Mouse (Mus musculus): ENCODE measurements at regions not wholly inside any gene's neighbourhood (a gene's known extent, or its start where the extent isn't known, plus 50 kb on each side); places are given as distances from the start of the nearest gene placed in this dataset.
A peak's percentile ranks its signal among the peaks of the same experiment; 100 is the strongest.

DNA sequence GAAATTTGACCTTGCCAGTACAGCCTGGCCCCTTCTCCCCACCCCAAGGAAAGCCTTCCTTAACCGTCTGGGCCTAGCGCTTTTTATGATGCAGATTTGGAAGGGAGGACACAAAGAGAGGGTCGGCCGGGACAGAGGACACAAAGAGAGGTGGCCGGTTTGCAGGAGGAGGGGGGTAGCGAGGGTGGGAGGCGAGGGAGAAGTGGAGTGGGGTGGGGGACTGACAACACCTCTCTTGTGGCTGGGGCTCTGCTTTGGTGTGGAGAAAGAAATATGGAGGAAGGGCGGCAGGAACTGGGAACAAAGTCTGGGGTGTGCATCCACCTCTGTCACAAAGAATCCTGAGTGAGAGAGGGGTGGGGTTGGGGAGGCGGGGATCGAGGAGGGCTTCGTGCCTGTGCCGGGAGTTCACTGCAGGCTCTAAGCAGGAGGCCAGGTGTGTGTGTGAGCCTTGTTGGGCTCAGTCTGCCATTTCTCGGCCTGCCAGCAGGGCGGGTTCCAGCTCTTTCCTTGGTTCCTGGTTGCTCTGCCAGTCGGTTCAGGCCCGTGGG lies 330.4 kb upstream of the Dio3 start:
- no peak for ATAC-seq (ENCODE audit: insufficient number of reproducible peaks, low FRiP score, low TSS enrichment)

- no peak for ATAC-seq (ENCODE audit: insufficient number of reproducible peaks, low FRiP score, low TSS enrichment)
Measured at GRCm38 (mm10) chr12:109949231-109949965, 329.5 kb upstream of the Dio3 start.

DNA sequence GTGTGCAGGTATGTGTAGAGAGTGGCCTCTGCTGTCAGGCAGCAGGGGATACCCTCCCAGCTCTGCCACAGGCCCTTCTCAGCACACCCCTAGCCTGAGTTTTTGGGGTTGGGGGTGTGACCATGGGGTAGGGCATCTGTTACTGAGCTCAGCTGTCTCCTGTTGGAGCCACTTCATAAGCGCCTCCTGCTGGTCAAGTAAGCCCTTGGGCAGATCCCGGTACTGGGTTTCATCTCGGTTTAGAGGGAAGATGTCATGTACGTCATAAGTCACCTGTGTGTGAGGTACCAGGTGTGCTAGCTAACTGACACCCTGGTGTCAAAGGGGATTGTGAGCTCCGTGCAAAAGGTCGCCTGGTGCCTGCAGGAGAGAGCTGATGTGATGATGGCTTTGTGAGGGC lies 328.2 kb upstream of the Dio3 start:
- no peak for ATAC-seq (ENCODE audit: insufficient number of reproducible peaks, low FRiP score, low TSS enrichment)

DNA sequence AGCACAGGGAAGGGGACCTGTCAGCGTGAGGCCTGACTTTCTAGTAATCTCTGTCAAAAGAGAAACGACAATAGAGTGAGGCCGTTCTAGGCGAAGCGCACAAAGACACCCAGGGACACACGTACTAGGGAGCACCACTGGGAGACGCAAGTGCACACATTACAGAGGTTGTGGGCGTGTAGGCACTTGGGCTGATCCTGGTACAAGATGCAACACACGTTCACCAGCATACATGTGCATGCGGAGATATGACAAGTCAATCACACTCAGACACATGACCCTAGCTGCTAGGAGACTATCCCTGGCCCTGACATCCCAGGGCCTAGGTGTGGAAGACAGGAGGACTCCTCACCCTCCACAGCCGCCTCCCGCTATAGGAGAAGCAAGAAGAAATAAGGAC lies 327.4 kb upstream of the Dio3 start:
- no peak for ATAC-seq (ENCODE audit: insufficient number of reproducible peaks, low FRiP score, low TSS enrichment)

DNA sequence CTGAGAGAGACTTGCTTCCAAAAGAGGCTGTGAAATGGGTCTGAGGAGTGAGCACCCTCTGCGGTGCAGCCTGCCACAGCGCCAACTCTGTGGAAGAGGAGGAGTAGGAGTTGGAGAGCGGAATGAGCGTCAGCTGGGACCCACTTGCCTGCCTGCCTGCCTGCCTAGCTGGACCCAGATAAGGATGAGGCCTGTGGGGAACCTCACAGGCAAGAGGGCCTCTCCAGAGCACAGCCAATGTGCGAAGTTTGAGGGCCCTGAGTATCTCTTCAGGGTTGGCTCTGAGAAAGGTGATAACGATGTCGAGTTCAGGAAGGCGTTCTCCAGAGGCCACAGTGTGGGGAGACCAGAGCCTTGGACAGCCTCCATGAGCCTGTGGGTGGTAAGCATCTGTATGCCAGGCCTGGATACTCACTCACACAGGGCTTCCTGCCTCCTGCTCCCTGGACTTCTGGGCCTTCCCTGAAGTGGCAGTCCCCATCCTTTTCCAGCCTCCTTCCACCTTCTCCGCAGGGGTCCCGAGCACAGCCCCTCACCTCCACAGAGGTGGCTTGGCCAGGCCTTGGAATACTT lies 326.9 kb upstream of the Dio3 start:
- ATAC-seq (ENCODE audit: insufficient number of reproducible peaks, low FRiP score, low TSS enrichment) = no peak

DNA sequence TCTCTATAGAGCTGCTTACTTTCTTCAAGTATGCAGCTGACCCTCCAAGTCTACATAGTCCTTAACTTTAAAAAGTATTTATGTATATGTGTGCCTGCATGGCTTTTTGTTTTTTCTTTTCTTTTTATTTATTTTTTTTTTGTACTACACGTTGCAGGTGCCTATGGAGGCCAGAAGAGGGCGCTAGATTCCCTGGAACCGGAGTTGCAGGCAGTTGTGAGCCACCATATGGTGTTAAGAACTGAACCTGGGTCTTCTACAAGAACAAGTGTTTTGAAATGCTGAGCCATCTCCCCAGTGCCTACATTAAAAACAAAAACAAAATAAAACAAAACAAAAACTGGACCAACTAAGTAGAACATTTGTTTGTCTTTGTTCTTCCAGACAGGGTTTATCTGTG lies 325.9 kb upstream of the Dio3 start:
- no peak for ATAC-seq (ENCODE audit: insufficient number of reproducible peaks, low FRiP score, low TSS enrichment)

DNA sequence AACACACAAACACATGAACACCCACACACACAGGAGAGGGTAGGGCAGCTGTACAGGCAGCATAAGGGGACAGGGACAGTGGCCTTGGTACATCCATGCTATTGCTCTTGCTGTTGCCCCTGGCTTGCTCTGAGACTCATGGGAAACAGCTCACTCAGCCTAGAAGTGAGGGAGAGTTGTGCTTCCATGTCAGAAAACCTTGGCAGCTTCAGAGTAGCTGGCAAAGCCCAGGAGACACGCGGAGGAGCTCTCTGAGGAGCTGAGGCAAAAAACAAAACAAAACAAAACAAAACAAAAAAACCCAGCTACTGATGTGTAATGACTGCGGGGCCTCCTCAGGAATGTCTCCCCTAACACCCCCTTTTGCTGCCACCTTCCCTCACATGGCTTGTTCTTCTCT lies 321.6 kb upstream of the Dio3 start:
- ATAC-seq (ENCODE audit: insufficient number of reproducible peaks, low FRiP score, low TSS enrichment) = no peak

DNA sequence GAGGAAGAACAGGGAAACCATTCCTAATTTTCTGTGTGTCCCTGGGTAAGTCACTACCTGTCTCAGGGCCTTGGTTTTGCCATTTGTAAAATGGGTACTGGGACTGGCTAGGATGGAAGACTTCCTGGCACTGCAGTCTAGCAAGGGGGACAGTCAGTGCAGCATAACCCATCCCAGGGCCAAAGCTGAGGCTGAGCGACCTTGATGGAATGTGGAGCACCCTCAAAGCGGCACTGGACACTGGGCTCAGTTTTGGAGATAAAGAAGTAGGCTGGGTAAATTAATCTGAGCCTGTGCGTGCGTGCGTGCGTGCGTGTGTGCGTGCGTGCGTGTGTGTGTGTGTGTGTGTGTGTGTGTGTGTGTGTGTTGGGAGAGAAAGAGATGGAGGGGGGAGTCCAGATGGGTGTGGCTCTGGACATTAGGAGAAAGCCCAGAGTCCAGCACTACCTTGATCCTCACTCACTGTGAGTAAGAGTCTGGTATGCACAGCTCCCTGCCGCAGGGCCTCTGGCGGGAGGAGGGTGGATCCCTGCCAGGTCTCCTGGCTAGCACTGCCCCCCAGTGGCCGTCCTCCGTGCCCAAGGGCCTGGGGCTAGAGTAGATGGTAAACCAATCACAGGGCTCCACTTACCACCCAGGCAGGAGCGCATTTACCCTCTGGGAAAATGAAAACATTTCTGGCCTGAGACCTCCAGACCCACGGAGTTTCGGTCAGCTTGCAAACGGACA lies 320.3 kb upstream of the Dio3 start:
- no peak for ATAC-seq (ENCODE audit: insufficient number of reproducible peaks, low FRiP score, low TSS enrichment)

DNA sequence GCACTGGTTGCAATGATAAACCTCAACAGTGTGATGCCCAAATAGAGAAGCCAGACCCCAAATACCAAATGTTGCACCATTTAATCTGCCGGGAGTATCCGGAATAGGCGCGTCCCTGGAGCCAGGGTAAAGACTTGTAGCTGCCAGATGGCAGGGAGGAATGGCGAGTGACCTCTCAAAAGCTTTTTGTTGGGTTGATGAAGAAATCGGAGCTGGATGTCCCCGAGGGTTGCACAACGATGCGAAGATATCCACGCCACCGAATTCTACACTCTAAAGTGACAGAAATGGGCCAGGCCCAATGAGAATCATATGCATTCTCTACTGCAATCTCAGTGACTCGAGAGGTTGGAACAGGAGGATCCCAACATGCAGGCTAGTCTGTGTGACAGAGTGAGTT lies 312.1 kb upstream of the Dio3 start:
- ATAC-seq (ENCODE audit: insufficient number of reproducible peaks, low FRiP score, low TSS enrichment) = no peak

- no peak for ATAC-seq (ENCODE audit: insufficient number of reproducible peaks, low FRiP score, low TSS enrichment)
Measured at GRCm38 (mm10) chr12:109968303-109968702, 310.6 kb upstream of the Dio3 start.

DNA sequence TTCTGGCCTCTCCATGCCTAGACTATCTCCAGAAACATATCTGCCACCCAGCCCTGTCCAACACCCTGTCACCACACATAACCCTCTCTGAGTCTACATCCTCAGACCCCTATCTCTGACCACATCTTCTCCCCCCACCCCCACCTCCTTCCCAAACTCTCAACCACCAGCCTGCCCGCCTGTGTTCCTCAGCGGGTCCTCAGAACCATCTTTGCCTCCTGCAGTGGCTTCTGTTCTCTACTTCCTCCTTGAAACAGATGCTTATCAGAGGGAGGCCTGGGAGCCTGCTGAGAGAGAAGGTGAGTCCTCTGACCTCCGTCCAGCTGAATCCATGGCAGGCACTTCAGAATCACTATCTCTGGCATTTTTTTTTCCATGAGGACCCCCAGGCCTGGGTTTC lies 307.4 kb upstream of the Dio3 start:
- ATAC-seq (ENCODE audit: insufficient number of reproducible peaks, low FRiP score, low TSS enrichment) = no peak

GRCm38 (mm10) chr12:109972366-109973015 lies 306.4 kb upstream of the Dio3 start:
- ATAC-seq (ENCODE audit: insufficient number of reproducible peaks, low FRiP score, low TSS enrichment) = no peak

GRCm38 (mm10) chr12:109973598-109973997 lies 305.3 kb upstream of the Dio3 start:
- no peak for ATAC-seq (ENCODE audit: insufficient number of reproducible peaks, low FRiP score, low TSS enrichment)

DNA sequence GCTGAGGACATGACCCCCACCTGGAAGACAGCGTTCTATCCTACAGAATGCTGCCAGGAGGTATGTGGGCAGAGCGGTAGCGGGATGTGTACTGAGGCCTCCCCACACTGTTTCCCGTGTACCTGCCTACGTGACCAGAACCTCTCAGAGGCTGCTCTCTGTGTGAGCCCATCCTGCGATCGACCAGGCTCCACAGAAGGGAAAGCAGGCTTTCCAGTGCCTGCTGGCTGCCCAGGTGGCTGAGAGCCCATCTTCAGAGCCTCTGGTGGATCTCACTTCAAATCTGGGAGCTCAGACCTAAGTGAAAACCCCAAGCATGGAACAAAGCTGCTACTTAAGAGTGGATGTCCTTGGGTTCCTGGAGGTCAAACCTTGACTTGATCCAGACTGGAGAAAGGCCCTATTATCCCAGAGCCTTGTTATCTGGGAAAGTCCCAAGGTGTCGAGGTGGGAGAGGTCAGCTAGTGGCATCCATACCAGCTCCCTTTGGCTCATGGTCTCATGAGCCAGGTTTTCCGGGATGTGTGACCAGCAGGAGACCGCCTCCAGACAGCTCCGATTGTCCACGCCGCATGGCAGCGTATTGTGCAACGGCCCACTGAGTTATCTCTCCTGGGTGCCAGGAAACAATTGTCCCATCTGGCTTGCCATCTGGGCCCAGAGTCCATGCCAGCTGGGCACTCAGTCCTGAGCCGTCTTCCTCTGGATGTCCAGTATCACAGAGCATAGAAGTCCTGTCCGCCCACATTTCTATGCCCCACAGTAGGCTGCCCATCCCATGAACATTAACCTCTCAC lies 303.5 kb upstream of the Dio3 start:
- peak; percentile 59 for ATAC-seq (ENCODE audit: insufficient number of reproducible peaks, low FRiP score, low TSS enrichment)

DNA sequence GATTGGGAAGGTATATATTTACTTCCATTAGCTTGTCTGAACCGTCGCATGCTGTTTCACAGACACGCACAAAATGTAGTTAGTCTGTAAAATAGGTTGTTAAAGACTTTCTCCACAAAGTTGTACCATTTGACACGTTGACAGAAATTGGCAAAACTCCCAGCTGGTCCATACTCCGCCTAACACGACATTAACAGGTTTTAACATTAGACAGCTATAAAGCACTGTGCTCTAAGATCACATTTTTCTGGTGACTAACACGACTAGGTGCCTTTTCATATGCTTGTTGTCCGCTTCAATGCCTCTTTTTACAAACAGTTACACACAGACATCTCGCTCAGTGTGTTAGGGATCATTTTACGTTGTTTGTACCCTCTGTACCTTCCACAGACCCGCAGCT lies 294.2 kb upstream of the Dio3 start:
- no peak for ATAC-seq (ENCODE audit: insufficient number of reproducible peaks, low FRiP score, low TSS enrichment)

GRCm38 (mm10) chr12:109993410-109993809 lies 285.5 kb upstream of the Dio3 start:
- no peak for ATAC-seq (ENCODE audit: insufficient number of reproducible peaks, low FRiP score, low TSS enrichment)

DNA sequence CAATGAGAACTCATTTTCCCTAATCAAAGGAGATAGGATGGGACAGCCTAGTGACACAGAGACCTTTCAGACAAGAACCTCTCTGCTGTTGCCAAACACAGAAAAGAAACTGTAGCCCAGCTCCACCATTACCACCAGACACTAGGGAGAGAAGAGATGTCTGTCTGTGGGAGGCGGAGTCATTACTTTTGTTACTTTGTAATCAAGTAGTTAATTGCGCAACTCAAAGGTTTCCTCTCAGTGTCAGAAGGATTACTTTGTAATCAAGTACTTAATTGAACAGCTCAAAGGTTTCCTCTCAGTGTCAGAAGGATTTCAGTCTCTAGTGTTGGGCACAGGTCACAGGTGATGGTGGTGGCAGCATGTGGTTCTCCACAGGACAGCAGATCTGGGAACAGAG lies 276.2 kb upstream of the Dio3 start:
- ATAC-seq (ENCODE audit: insufficient number of reproducible peaks, low FRiP score, low TSS enrichment) = no peak

DNA sequence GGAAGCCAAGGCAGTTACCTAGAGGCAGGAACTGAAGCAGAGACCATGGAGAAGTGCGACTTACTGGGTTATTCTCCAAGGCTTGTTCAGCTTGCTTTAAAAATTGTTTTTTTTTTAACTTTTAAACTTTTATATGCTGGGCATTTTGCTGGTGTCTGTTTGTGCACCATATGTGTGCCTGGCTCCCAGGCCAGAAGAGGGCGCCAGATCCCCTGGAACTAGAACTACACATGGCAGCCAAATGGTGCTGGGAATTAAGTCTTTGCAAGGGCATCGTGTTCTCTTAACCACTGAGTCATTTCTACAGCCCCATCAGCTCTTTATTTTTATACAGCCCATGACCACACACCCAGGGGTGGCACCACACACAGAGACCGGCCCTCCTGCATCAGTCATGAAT lies 269.7 kb upstream of the Dio3 start:
- no peak for ATAC-seq (ENCODE audit: insufficient number of reproducible peaks, low FRiP score, low TSS enrichment)

DNA sequence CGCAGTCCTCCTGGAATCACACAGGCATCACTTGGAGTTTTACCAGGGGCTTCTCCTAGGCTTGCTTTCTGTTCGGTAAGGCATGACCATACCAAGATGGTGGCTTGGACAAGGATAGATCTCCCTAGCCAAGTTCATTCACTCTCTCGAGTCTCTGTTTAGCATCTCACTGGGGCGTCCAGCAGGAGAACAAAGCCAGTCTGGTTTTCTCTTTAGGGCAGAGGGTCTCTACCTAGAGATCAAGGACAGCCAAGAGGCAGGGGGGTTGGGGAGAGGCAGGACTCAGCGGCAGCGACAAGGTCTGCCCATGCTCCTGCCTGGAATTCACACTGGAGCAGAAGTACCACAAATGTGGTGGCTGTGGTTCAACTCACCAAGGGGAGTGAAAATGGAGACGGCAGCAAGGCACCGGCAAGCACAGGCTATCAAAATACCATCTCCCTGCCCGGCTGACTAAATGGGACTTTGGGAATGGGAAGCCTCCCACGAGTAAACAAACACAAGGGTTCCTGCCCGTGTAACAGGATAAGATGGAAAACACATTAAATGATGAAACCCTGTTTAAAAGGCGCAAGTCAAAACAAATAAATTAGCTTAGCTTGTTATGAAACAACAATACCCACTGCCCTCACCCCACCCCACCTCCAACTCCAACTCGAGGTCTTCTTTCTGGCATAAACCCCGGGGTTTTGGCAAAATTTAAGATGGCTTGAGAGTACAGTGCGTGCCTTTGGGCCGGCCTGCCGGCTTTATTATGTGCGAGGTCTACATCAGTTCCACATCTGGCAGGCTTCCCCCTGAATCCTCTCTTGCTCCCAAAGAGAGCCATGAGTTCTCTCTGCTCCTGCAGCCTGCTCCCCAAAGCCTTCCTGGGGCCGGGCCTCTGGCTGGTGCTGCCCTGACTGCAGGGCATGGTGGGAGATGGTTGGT lies 258.1 kb upstream of the Dio3 start:
- no peak for ATAC-seq (ENCODE audit: insufficient number of reproducible peaks, low FRiP score, low TSS enrichment)
